Mouse (Mus musculus) intestine, embryonic 16.5 days (tissue): ENCODE data around the gene Vps26c. TPM values are rescaled to one million over a fixed set of nuclear protein-coding genes. Genes with fewer than 3 reads are reported as not detected.
A peak's percentile ranks its signal among the peaks of the same experiment; 100 is the strongest.

Source experiments
- ATAC-seq: fragments of 200-750 bp; cut with Nextera tagmentation; 2 replicates; pipeline ENCODE4 v1.8.0; 2017; ENCODE audit warnings: moderate TSS enrichment, moderate library complexity
- H3K27ac ChIP-seq: fragments of 300-500 bp; sonication (generic); 2 replicates; pipeline ENCODE4 v1.5.1; 2014; ENCODE audit warnings: mild to moderate bottlenecking, low read length
- H3K27me3 ChIP-seq: fragments of 300-500 bp; sonication (generic); replicated peaks from 2 replicates; pipeline ENCODE4 v1.6.1; 2014; ENCODE audit warnings: low read length, control low read depth, mixed read lengths; ENCODE audit not compliant: control insufficient read depth, insufficient read depth
- H3K36me3 ChIP-seq: fragments of 300-500 bp; sonication (generic); 2 replicates; pipeline ENCODE4 v1.6.1; 2014; ENCODE audit warnings: low read length, control low read depth; ENCODE audit not compliant: control insufficient read depth, insufficient read depth
- H3K4me1 ChIP-seq: fragments of 300-500 bp; sonication (generic); 2 replicates; pipeline ENCODE4 v1.6.1; 2014; ENCODE audit warnings: low read length, control low read depth, mixed read lengths; ENCODE audit not compliant: control insufficient read depth, insufficient read depth
- H3K4me2 ChIP-seq: fragments of 300-500 bp; sonication (generic); 2 replicates; pipeline ENCODE4 v1.6.1; 2014; ENCODE audit warnings: low read depth, low read length, control low read depth
- H3K4me3 ChIP-seq: fragments of 300-500 bp; sonication (generic); 2 replicates; pipeline ENCODE4 v1.5.1; 2014; ENCODE audit warnings: mild to moderate bottlenecking, low read length
- H3K9ac ChIP-seq: fragments of 300-500 bp; sonication (generic); 2 replicates; pipeline ENCODE4 v1.6.1; 2014; ENCODE audit warnings: low read depth, low read length
- H3K9me3 ChIP-seq: fragments of 300-500 bp; sonication (generic); 2 replicates; pipeline ENCODE4 v1.6.1; 2016; ENCODE audit warnings: low read length, control low read depth; ENCODE audit not compliant: control insufficient read depth
- WGBS: fragments of 180-500 bp; shearing (Covaris S2); extraction: QIAGEN DNeasy Blood & Tissue Kit; methylation state at CpG from one replicate; pipeline ENCODE4 v1.1.7; 2014; 5-methylcytosine and 5-hydroxymethylcytosine counted together
- polyA plus RNA-seq: library from polyadenylated mRNA; unstranded; fragments of >200 nt; fragmentation: Nextera tagmentation; extraction: Ambion mirVana; gene quantifications from 2 replicates; pipeline ENCODE4 v1.2.1, GENCODE M21; 2015

Gene Vps26c
- polyA plus RNA-seq, 1 experiment from 2014 or later = 67.7 TPM

DNA sequence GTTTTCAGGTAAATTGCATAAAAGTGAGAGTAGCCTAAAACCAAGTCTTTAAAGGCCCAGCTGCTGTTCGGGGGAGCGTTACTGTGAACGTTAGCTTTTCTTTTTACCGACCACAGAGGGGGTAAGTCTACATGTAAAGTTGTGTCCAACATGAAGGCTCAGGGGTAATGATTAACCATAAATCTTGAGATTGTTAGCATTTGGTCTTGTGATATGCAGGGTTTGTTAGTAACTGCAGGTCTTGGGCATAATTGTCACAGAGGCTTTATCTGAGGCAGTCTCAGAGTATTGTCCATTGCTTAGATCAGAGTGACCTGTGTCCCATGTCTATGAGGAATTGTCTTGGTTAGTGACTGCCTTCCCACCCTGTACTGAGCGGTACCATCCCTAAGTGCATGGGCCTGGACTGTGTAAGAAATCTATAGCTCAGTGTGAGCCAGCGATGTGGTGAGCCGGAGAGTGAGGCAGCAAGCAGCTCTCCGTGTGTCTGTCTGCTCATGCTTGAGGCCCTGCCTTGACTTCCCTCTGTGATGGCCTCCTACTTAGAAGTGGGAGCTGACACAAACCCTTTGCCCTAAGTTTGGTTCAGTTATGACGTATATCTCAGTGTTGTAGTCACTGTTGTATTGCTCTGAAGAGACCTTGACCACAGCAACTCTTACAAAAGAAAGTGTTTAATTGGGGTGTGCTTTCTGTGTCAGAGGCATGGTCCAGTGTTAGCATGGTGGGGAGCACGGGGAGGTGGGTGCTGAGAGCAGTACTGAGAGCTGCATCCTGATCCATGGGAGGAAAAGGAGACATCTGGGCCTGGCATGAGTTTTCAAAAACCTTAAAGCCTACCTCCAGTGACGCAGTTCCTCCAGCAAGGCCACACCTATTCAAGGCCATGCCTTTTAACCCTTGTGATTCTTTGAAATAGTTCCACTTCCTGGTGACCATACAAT, 74.8 kb downstream of the Vps26c start:
- peak overlapping the region; percentile 86 for H3K27ac ChIP-seq
- H3K9me3 ChIP-seq = no peaks in the 10 kb centered on the region
- no peak overlapping the region for H3K4me3 ChIP-seq
- no peak overlapping the region for H3K9ac ChIP-seq
- peak overlapping the region; percentile 28 for H3K4me2 ChIP-seq
- H3K4me1 ChIP-seq = 0 out of 2 replicates have a peak, but pooled peaks cover 3% of the 10 kb centered on the region
- no peaks in the 10 kb centered on the region for H3K27me3 ChIP-seq
- peaks cover 9% of the 10 kb centered on the region; the same call in 1 of the 2 replicates for H3K36me3 ChIP-seq
- WGBS = 65% methylated on average over 11 of the region's 11 CpGs
- ATAC-seq = peak; percentile 77

DNA sequence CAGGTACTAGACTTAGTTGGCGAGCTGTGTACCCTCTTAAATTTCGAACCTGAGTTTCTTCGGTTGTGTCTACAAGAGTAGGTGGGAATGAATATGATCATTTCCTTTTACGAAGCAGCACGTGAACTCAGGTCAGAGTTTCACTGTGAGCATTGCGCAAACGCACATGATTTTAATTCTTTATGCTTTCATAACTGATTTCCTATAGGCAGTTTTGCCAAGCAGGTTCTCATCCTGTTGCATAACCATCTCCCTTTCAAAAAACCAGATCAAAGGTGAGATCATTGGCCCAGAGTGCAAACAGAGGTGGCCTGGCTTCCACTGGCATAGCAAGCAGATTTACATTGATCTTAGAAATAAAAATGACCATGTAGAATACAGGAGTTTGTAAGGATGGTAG, 77.0 kb downstream of the Vps26c start:
- H3K4me2 ChIP-seq = no peak overlapping the region
- WGBS = 71% methylated on average over 7 of the region's 7 CpGs
- H3K9me3 ChIP-seq = no peaks in the 10 kb centered on the region
- H3K27ac ChIP-seq = peak overlapping the region; percentile 85
- H3K27me3 ChIP-seq = no peaks in the 10 kb centered on the region
- no peak overlapping the region for H3K4me3 ChIP-seq
- ATAC-seq = peak; percentile 57
- peaks cover 4% of the 10 kb centered on the region; the same call in 1 of the 2 replicates for H3K36me3 ChIP-seq
- 0 out of 2 replicates have a peak, but pooled peaks cover 3% of the 10 kb centered on the region for H3K4me1 ChIP-seq
- H3K9ac ChIP-seq = no peak overlapping the region

DNA sequence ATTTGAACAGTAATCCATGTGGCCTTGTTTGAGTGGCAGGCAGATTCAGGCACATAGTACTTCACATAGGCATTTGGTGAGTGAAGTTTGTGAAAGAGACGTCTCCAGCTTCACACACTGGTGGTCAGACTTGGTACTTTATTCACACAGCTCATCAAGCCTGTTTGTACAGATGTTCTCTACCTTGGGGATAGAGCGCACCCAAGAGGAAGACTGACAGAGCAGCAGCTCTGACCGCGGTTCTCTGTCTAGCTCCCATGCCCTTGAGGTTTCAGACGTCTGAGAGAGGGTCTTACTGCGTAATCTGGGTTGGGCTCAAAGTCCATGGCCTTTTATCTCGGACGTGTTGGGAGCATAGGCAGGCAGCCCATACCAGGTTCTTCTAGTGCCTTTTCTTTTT, 77.5 kb downstream of the Vps26c start:
- Histone ChIP-seq H3K9ac (no peak overlapping the region), H3K4me3 (no peak overlapping the region), H3K4me1 (0 out of 2 replicates have a peak, but pooled peaks cover 3% of the 10 kb centered on the region), H3K36me3 (peaks cover 4% of the 10 kb centered on the region; the same call in 1 of the 2 replicates), H3K9me3 (no peaks in the 10 kb centered on the region), H3K4me2 (no peak overlapping the region), H3K27ac (peak overlapping the region; percentile 85), H3K27me3 (no peaks in the 10 kb centered on the region)
- peak; percentile 37 for ATAC-seq
- WGBS = 67% methylated on average over 8 of the region's 8 CpGs

Other genes starting within 250 kb of the Vps26c start
- 7.2 and 7.4 TPM in 2 replicates for gene Hlcs, start 213.3 kb downstream of the Vps26c start, polyA plus RNA-seq
- gene Ripply3, start 198.4 kb downstream of the Vps26c start, polyA plus RNA-seq = 4.5 and 4.6 TPM in 2 replicates
- 120 and 128 TPM in 2 replicates for gene Ttc3, start 156.2 kb downstream of the Vps26c start, polyA plus RNA-seq
- gene Pigp, start 155.0 kb downstream of the Vps26c start, polyA plus RNA-seq = 121 and 129 TPM in 2 replicates
- 7.1 and 7.3 TPM in 2 replicates for gene Dyrk1a, start 43.2 kb upstream of the Vps26c start, polyA plus RNA-seq